Mouse (Mus musculus) MEL (cell line): ENCODE data around the gene Ephb3.

Source experiments
- BHLHE40 ChIP-seq: IDR thresholded peaks from 2 replicates; pipeline ENCODE4 v1.6.1; 2012; ENCODE audit warnings: low read depth, mild to moderate bottlenecking, inconsistent platforms, low read length, improper control_type of control experiment, borderline replicate concordance
- CTCF ChIP-seq, 3 experiments: IDR thresholded peaks in 2 of 3; conservative IDR thresholded peaks in 1 of 3; 2 replicates each; pipeline ENCODE4 v1.5.1; 2011 to 2012; ENCODE audit warnings: low read length in 3 of 3, low read depth in 2 of 3, mild to moderate bottlenecking in 2 of 3, improper control_type of control experiment in 1 of 3, inconsistent platforms in 1 of 3, mixed read lengths in 1 of 3, moderate library complexity in 1 of 3; ENCODE audit not compliant: control insufficient read depth in 1 of 3, insufficient read depth in 1 of 3, poor library complexity in 1 of 3, severe bottlenecking in 1 of 3
- POLR2AphosphoS2 ChIP-seq: IDR thresholded peaks from 2 replicates; pipeline ENCODE4 v1.6.1; 2011; ENCODE audit warnings: low read length, improper control_type of control experiment
- SIN3A ChIP-seq: IDR thresholded peaks from 2 replicates; pipeline ENCODE4 v1.6.1; 2012; ENCODE audit warnings: low read length, improper control_type of control experiment, inconsistent platforms
- TAL1 ChIP-seq: IDR thresholded peaks from 2 replicates; pipeline ENCODE4 v1.6.1; 2012; ENCODE audit warnings: mild to moderate bottlenecking, inconsistent platforms, low read length, moderate library complexity, mixed read lengths

- no peak for TF ChIP-seq BHLHE40
- TF ChIP-seq POLR2AphosphoS2, result no peak
- no peak for TF ChIP-seq CTCF (IDR thresholded peaks at IDR 0.05 in 2 of 3, conservative IDR thresholded peaks at IDR 0.05 in 1 of 3; ENCODE audit: control insufficient read depth in 1 of 3, insufficient read depth in 1 of 3, low read depth in 2 of 3, low read length in 3 of 3, poor library complexity in 1 of 3, severe bottlenecking in 1 of 3)
- TF ChIP-seq SIN3A, result no peak
- no peak for TF ChIP-seq TAL1
These were observed 4.7 kb downstream of the Ephb3 start for GRCm38 (mm10) chr16:21209290-21209689.
